18 mouse cellular contexts compared by ENCODE assay signal in the genomic region with DNA sequence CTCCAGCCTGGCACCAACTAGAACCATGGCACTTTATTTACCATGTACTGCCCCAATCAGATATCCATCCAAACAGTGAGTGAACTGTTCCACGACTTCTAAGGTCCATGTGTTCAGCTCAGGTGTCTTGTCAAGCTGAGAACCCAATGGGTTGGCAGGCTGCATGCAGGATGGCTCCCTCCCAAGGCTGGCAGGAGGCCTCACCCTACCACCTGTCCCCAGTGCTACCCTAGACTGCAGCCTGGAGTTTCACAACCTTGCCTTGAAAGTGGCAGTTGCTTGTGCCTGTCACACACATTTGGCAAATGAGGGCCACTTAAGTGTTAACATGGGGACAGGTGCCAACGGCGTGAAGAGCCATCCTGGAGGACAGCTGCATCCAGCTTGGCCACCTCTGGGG. TPM values are rescaled to one million over a fixed set of nuclear protein-coding genes. Genes with fewer than 3 reads are reported as not detected.
A peak's percentile ranks its signal among the peaks of the same experiment; 100 is the strongest.
DNase-seq lines count a peak whose midpoint lies in the region.
"Had no signal": no experiment of that assay in that cellular context is flagged by ENCODE, and none has a peak within 500 bp of the region (broad histone marks: within the 10 kb centered on the region; RNA-seq: fewer than 3 reads in every experiment).

No protein-coding gene starts in this region.

- intact Hi-C loops in left cerebral cortex, postnatal 36 days (cut with DNase I): no loop called here
- intact Hi-C loops in left cerebral cortex, postnatal 10 days (cut with DNase I): no loop called here

- DNase-seq in cerebellum, adult 11 months: peak; percentile 85
- peak; percentile 83 for DNase-seq in cerebellum, adult 8-10 months
- DNase-seq in cerebellum, postnatal 36 days: peak; percentile 80 to 84
- peak; percentile 83 for DNase-seq in gastrocnemius, postnatal 25 days
- DNase-seq in kidney, postnatal 36 days: no peak
- no peak for DNase-seq in layer of hippocampus, adult 8-10 months (ENCODE audit: low spot score in 2 of 2)
- no peak for DNase-seq in left cerebral cortex, postnatal 36 days (ENCODE audit: low spot score in 2 of 2)
- no peak for DNase-seq in left cerebral cortex, postnatal 10 days (ENCODE audit: extremely low spot score in 1 of 2, low spot score in 2 of 2)
- DNase-seq: adrenal gland, postnatal 36 days; heart, postnatal 4 days; kidney, adult 2 months; layer of hippocampus, postnatal 36 days; left cerebral cortex, postnatal 4 days; liver; lung, postnatal 36 days; right cerebral cortex, adult 18-20 months; thymus, adult 18-20 months; thymus, postnatal 36 days had no signal

RNA-seq across cellular contexts. Expression of gene Fam207a, which starts 44.8 kb away (rescaled TPM):
- 1 to 10 TPM; 6.2 to 6.7 TPM for total RNA-seq in gastrocnemius, postnatal 25 days (2021)
- total RNA-seq in layer of hippocampus, adult 8-10 months (2022): 10 to 100 TPM; 30.5 to 39.0 (median 31.9) TPM
- total RNA-seq in left cerebral cortex, postnatal 36 days (2021): 10 to 100 TPM; 33.7 to 33.8 TPM
- total RNA-seq in left cerebral cortex, postnatal 10 days (2021): 10 to 100 TPM; 31.2 to 32.0 TPM

RNA-seq across cellular contexts. Expression of gene Adarb1, which starts 52.7 kb away (rescaled TPM):
- total RNA-seq in gastrocnemius, postnatal 25 days (2021): 1 to 10 TPM; 7.1 to 9.3 TPM
- total RNA-seq in layer of hippocampus, adult 8-10 months (2022): 100 to 1,000 TPM; 107 to 123 (median 114) TPM
- 100 to 1,000 TPM; 135 to 147 TPM for total RNA-seq in left cerebral cortex, postnatal 36 days (2021)
- total RNA-seq in left cerebral cortex, postnatal 10 days (2021): 100 to 1,000 TPM in 1 of 2 experiments, 10 to 100 TPM in 1; 99.5 to 107 TPM

RNA-seq across cellular contexts. Expression of gene Itgb2, which starts 59.3 kb away (rescaled TPM):
- 1 to 10 TPM; 1.3 to 1.8 TPM for total RNA-seq in gastrocnemius, postnatal 25 days (2021)
- 10 to 100 TPM in 2 of 4 experiments, 1 to 10 TPM in 2; 3.8 to 36.2 (median 15.3) TPM for total RNA-seq in layer of hippocampus, adult 8-10 months (2022)
- 1 to 10 TPM; 2.9 to 3.4 TPM for total RNA-seq in left cerebral cortex, postnatal 36 days (2021)
- 1 to 10 TPM; 2.0 to 2.4 TPM for total RNA-seq in left cerebral cortex, postnatal 10 days (2021)

Comparison
In these comparisons a context has a peak if more than half of its experiments do, and no peak if none do; other contexts are left out.
1. DNase-seq: peak in cerebellum, adult 11 months (single experiment), cerebellum, adult 8-10 months (single experiment), cerebellum, postnatal 36 days (2 of 2) and gastrocnemius, postnatal 25 days (single experiment); none in kidney, postnatal 36 days (0 of 2), layer of hippocampus, adult 8-10 months (0 of 2), left cerebral cortex, postnatal 36 days (0 of 2) and left cerebral cortex, postnatal 10 days (0 of 2).
2. RNA of gene Fam207a, which starts 44.8 kb away (total RNA-seq): 33.7 to 33.8 TPM in left cerebral cortex, postnatal 36 days, 30.5 to 39.0 TPM in layer of hippocampus, adult 8-10 months and 31.2 to 32.0 TPM in left cerebral cortex, postnatal 10 days; 6.2 to 6.7 TPM in gastrocnemius, postnatal 25 days; every median in the first group is over 4 times any median in the second.
3. RNA of gene Adarb1, which starts 52.7 kb away (total RNA-seq): 135 to 147 TPM in left cerebral cortex, postnatal 36 days, 107 to 123 TPM in layer of hippocampus, adult 8-10 months and 99.5 to 107 TPM in left cerebral cortex, postnatal 10 days; 7.1 to 9.3 TPM in gastrocnemius, postnatal 25 days; every median in the first group is over 4 times any median in the second.